Comparison of ENCODE assay signal across 10 mouse cellular contexts in genomic region chr4:140631276-140631849, GRCm38 (mm10). TPM values are rescaled to one million over a fixed set of nuclear protein-coding genes. Genes with fewer than 3 reads are reported as not detected.
A peak's percentile ranks its signal among the peaks of the same experiment; 100 is the strongest.
DNase-seq lines count a peak whose midpoint lies in the region; ATAC-seq and TF ChIP-seq lines count a peak whose summit lies in the region.
"Had no signal": no experiment of that assay in that cellular context is flagged by ENCODE, and none has a peak within 500 bp of the region (broad histone marks: within the 10 kb centered on the region; RNA-seq: fewer than 3 reads in every experiment).

No protein-coding gene starts in this region.

- no peak overlapping the region for H3K4me3 ChIP-seq in hindbrain, embryonic 13.5 days
- H3K4me3 ChIP-seq in hindbrain, embryonic 16.5 days (ENCODE audit: low read length), result no peak overlapping the region
- no peak overlapping the region for H3K4me3 ChIP-seq in embryonic fibroblast, embryonic 13.5 days (ENCODE audit: insufficient read depth, low read length)
- H3K4me3 ChIP-seq in limb, embryonic 12.5 days (replicated peaks), result no peak overlapping the region
- H3K4me3 ChIP-seq: erythroblast, embryonic 14.5 days had no signal

- no peak for ATAC-seq in hindbrain, embryonic 13.5 days (ENCODE audit: low FRiP score)
- no peak for ATAC-seq in hindbrain, embryonic 16.5 days
- ATAC-seq in limb, embryonic 12.5 days (ENCODE audit: insufficient number of reproducible peaks, insufficient read depth, low FRiP score, low TSS enrichment, low read depth), result no peak

- peaks cover 60% of the 10 kb centered on the region for H3K4me1 ChIP-seq in hindbrain, embryonic 13.5 days (replicated peaks)
- peaks cover 19% of the 10 kb centered on the region for H3K4me1 ChIP-seq in hindbrain, embryonic 16.5 days (ENCODE audit: control insufficient read depth, insufficient read depth, low read depth, low read length)
- H3K4me1 ChIP-seq in embryonic fibroblast, embryonic 13.5 days (ENCODE audit: control insufficient read depth, insufficient read depth, low read length), result peaks cover 20% of the 10 kb centered on the region
- peaks cover 40% of the 10 kb centered on the region for H3K4me1 ChIP-seq in limb, embryonic 12.5 days (replicated peaks)

- no peaks in the 10 kb centered on the region for H3K27me3 ChIP-seq in hindbrain, embryonic 13.5 days
- H3K27me3 ChIP-seq in hindbrain, embryonic 16.5 days (replicated peaks; ENCODE audit: control insufficient read depth, insufficient read depth, low read length), result no peaks in the 10 kb centered on the region
- H3K27me3 ChIP-seq in limb, embryonic 12.5 days, result no peaks in the 10 kb centered on the region

- TF ChIP-seq POLR2A in embryonic fibroblast, embryonic 13.5 days (IDR thresholded peaks at IDR 0.05; ENCODE audit: low read depth, low read length), result no peak

- no peak for TF ChIP-seq CTCF in embryonic fibroblast, embryonic 13.5 days (IDR thresholded peaks at IDR 0.05; ENCODE audit: borderline replicate concordance, insufficient read depth, low read length)

- H3K9me3 ChIP-seq in hindbrain, embryonic 13.5 days, result no peaks in the 10 kb centered on the region
- no peaks in the 10 kb centered on the region for H3K9me3 ChIP-seq in hindbrain, embryonic 16.5 days (ENCODE audit: control insufficient read depth, low read length)
- no peaks in the 10 kb centered on the region for H3K9me3 ChIP-seq in limb, embryonic 12.5 days

- WGBS in hindbrain, embryonic 13.5 days, result 80% methylated on average over 6 of the region's 6 CpGs
- 74% methylated on average over 6 of the region's 6 CpGs for WGBS in hindbrain, embryonic 16.5 days
- 90% methylated on average over 6 of the region's 6 CpGs for WGBS in limb, embryonic 12.5 days

- no peak overlapping the region for H3K4me2 ChIP-seq in hindbrain, embryonic 13.5 days
- no peak overlapping the region for H3K4me2 ChIP-seq in hindbrain, embryonic 16.5 days (ENCODE audit: low read length)
- no peak overlapping the region for H3K4me2 ChIP-seq in limb, embryonic 12.5 days

- peaks cover 12% of the 10 kb centered on the region; the same call in 1 of the 2 replicates for H3K36me3 ChIP-seq in hindbrain, embryonic 13.5 days
- no peaks in the 10 kb centered on the region; the same call in 1 of the 2 replicates for H3K36me3 ChIP-seq in hindbrain, embryonic 16.5 days (ENCODE audit: control insufficient read depth, insufficient read depth, low read length)
- peaks cover 25% of the 10 kb centered on the region for H3K36me3 ChIP-seq in limb, embryonic 12.5 days

- peak overlapping the region; percentile 19; the same call in 1 of the 2 replicates for H3K27ac ChIP-seq in hindbrain, embryonic 13.5 days
- H3K27ac ChIP-seq in hindbrain, embryonic 16.5 days (ENCODE audit: low read depth, low read length), result no peak overlapping the region
- peak overlapping the region; percentile 96 for H3K27ac ChIP-seq in embryonic fibroblast, embryonic 13.5 days (ENCODE audit: insufficient read depth, low read length)
- H3K27ac ChIP-seq in limb, embryonic 12.5 days, result 0 out of 2 replicates have a peak overlapping the region, but pooled peaks have one; percentile 37

- H3K9ac ChIP-seq in hindbrain, embryonic 13.5 days, result peak overlapping the region; percentile 21; the same call in 1 of the 2 replicates
- H3K9ac ChIP-seq in hindbrain, embryonic 16.5 days (ENCODE audit: low read depth, low read length), result no peak overlapping the region
- H3K9ac ChIP-seq in limb, embryonic 12.5 days (replicated peaks), result no peak overlapping the region

- peak; percentile 58 for DNase-seq in adrenal gland, postnatal 25 days
- DNase-seq in layer of hippocampus, postnatal 10 days (ENCODE audit: low spot score in 2 of 2), result no peak
- DNase-seq in gastrocnemius, adult 18-20 months (ENCODE audit: low spot score), result no peak
- DNase-seq in thymus, postnatal 25 days, result no peak
- DNase-seq: layer of hippocampus, postnatal 36 days had no signal

RNA-seq across cellular contexts. Expression of gene Arhgef10l, which starts 34.4 kb away (rescaled TPM):
- polyA plus RNA-seq in hindbrain, embryonic 13.5 days (2015; fragmentation: Nextera tagmentation; extraction: Ambion mirVana), result 23.2 and 23.8 TPM in 2 replicates
- polyA plus RNA-seq in hindbrain, embryonic 16.5 days (2015; fragmentation: Nextera tagmentation; extraction: Ambion mirVana), result 20.7 and 24.5 TPM in 2 replicates
- 10.0 and 16.6 TPM in 2 replicates for total RNA-seq in adrenal gland, postnatal 25 days (2021)
- polyA plus RNA-seq in embryonic fibroblast, embryonic 13.5 days (2011; ENCODE audit: insufficient read length, low read depth, missing spikeins), result 12.6 and 17.2 TPM in 2 replicates
- polyA plus RNA-seq in limb, embryonic 12.5 days (2016; fragmentation: Nextera tagmentation; extraction: Ambion mirVana), result 18.1 and 20.0 TPM in 2 replicates
- 10 to 100 TPM; 45.5 to 60.7 TPM for total RNA-seq in layer of hippocampus, postnatal 10 days (2021)
- 10 to 100 TPM; 53.2 to 68.6 TPM for total RNA-seq in gastrocnemius, adult 18-20 months (2021)
